Comparison of ENCODE assay signal across 8 mouse cellular contexts in genomic region chr5:3341111-3341911, GRCm38 (mm10). TPM values are rescaled to one million over a fixed set of nuclear protein-coding genes. Genes with fewer than 3 reads are reported as not detected.
DNase-seq lines count a peak whose midpoint lies in the region; ATAC-seq and TF ChIP-seq lines count a peak whose summit lies in the region.

Gene Cdk6, plus strand, starts transcription at chr5:3341485.

- peak within 1 kb of the TSS; percentile 24; the same call in 1 of the 2 replicates for H3K27ac ChIP-seq in hindbrain, embryonic 11.5 days (ENCODE audit: low read depth, low read length)

- no peaks in the 10 kb centered on the region for H3K27me3 ChIP-seq in G1E (ENCODE audit: insufficient read depth, low read length)
- H3K27me3 ChIP-seq in hindbrain, embryonic 11.5 days (ENCODE audit: control insufficient read depth, insufficient read depth, low read length), result peaks cover 6% of the 10 kb centered on the region

- H3K9ac ChIP-seq in hindbrain, embryonic 11.5 days (ENCODE audit: low read depth, low read length), result peak within 1 kb of the TSS; percentile 64

- peaks cover 17% of the 10 kb centered on the region for H3K4me1 ChIP-seq in G1E (ENCODE audit: insufficient read depth, low read depth, low read length)
- H3K4me1 ChIP-seq in hindbrain, embryonic 11.5 days (replicated peaks; ENCODE audit: control insufficient read depth, insufficient read depth, low read length), result no peaks in the 10 kb centered on the region; the same call in 1 of the 2 replicates

- H3K4me3 ChIP-seq in G1E (ENCODE audit: low read depth, low read length), result peak within 1 kb of the TSS; percentile 93
- H3K4me3 ChIP-seq in hindbrain, embryonic 11.5 days (ENCODE audit: low read depth, low read length), result peak within 1 kb of the TSS; percentile 57

- H3K4me2 ChIP-seq in hindbrain, embryonic 11.5 days (replicated peaks; ENCODE audit: low read depth, low read length), result peak within 1 kb of the TSS; percentile 94

- WGBS in hindbrain, embryonic 11.5 days, result under 1% methylated on average over 54 of the region's 59 CpGs

- peaks cover 5% of the 10 kb centered on the region for H3K36me3 ChIP-seq in G1E (replicated peaks)
- no peaks in the 10 kb centered on the region for H3K36me3 ChIP-seq in hindbrain, embryonic 11.5 days (ENCODE audit: control insufficient read depth, insufficient read depth, low read length)

- peak; percentile 64 for DNase-seq in G1E (ENCODE audit: low spot score)
- peak; percentile 1 for DNase-seq in cerebellum, adult 8-10 months
- DNase-seq in hindbrain, embryonic 11.5 days (ENCODE audit: low spot score), result peak; percentile 56
- peak; percentile 18 to 38 for DNase-seq in layer of hippocampus, postnatal 25 days (ENCODE audit: extremely low spot score in 1 of 2, low spot score in 1 of 2)
- peak; percentile 71 to 73 for DNase-seq in lung, postnatal 4 days
- peak; percentile 67 for DNase-seq in retina, postnatal 1 day
- DNase-seq in urinary bladder, postnatal 36 days (ENCODE audit: low spot score in 2 of 2), result peak; percentile 38 to 53

- H3K9me3 ChIP-seq in G1E (replicated peaks), result no peaks in the 10 kb centered on the region
- H3K9me3 ChIP-seq in hindbrain, embryonic 11.5 days (ENCODE audit: control insufficient read depth, low read length), result no peaks in the 10 kb centered on the region

- TF ChIP-seq CTCF in G1E (IDR thresholded peaks at IDR 0.05; ENCODE audit: low read depth, low read length), result no peak

- ATAC-seq in G1E (ENCODE audit: extremely low read depth, insufficient number of reproducible peaks, low FRiP score, poor library complexity, severe bottlenecking), result peak; percentile 5; the same call in 1 of the 2 replicates
- ATAC-seq in frontal cortex, adult (ENCODE audit: low TSS enrichment), result 0 out of 2 replicates have a peak, but pooled peaks have one; percentile 33
- peak; percentile 33 for ATAC-seq in hindbrain, embryonic 11.5 days (ENCODE audit: low FRiP score)

RNA-seq across cellular contexts. Expression of gene Cdk6, which starts in this region (rescaled TPM):
- 142 and 144 TPM in 2 replicates for total RNA-seq in G1E (2014; fragmentation: Nextera tagmentation)
- total RNA-seq in G1E (2017), result 54.9 and 75.2 TPM in 2 replicates
- 114 and 129 TPM in 2 replicates for polyA plus RNA-seq in G1E (2012)
- polyA plus RNA-seq in hindbrain, embryonic 11.5 days (2014; fragmentation: Nextera tagmentation; extraction: Ambion mirVana), result 15.0 and 17.8 TPM in 2 replicates
- 1 to 10 TPM; 2.8 to 5.1 TPM for total RNA-seq in layer of hippocampus, postnatal 25 days (2021)

Comparison
In these comparisons a context has a peak if more than half of its experiments do, and no peak if none do; other contexts are left out.
1. Peak in every context shown above with its lines: DNase-seq, ATAC-seq, H3K4me3 ChIP-seq and H3K27ac ChIP-seq.
2. RNA of gene Cdk6 (total RNA-seq): 54.9 to 144 TPM in G1E; 2.8 to 5.1 TPM in layer of hippocampus, postnatal 25 days; every median in the first group is over 4 times any median in the second.
3. DNase-seq: peak in every context shown above with its lines; median percentile 72 in lung, postnatal 4 days; 67 in retina, postnatal 1 day; 64 in G1E; 56 in hindbrain, embryonic 11.5 days; 46 in urinary bladder, postnatal 36 days; 28 in layer of hippocampus, postnatal 25 days; 1 in cerebellum, adult 8-10 months.